Mouse (Mus musculus) heart, adult 18-20 months (tissue): ENCODE data around the gene Nudt15. TPM values are rescaled to one million over a fixed set of nuclear protein-coding genes. Genes with fewer than 3 reads are reported as not detected.

Experiments
- DNase-seq, 2 experiments: peaks; one replicate each; pipeline ENCODE4 v3.0.0; 2021 to 2022; ENCODE audit warnings: mixed read lengths in 1 of 2
- total RNA-seq, 2 experiments: library from RNA; stranded (reverse); gene quantifications; 2 replicates each; pipeline ENCODE4 v1.2.3; 2021

The Nudt15 gene
- total RNA-seq, 2 experiments from 2014 or later, result 7.9 to 11.6 TPM

- peak; percentile 45 to 59 for DNase-seq
These were observed 40.2 kb downstream of the Nudt15 start for GRCm38 (mm10) chr14:73507702-73508376.

- DNase-seq, result no peak
These were observed 40.8 kb downstream of the Nudt15 start for GRCm38 (mm10) chr14:73507200-73507599.

GRCm38 (mm10) chr14:73506283-73506682 is 41.8 kb downstream of the Nudt15 start:
- DNase-seq, result peak in 1 of 2 experiments; percentile 35

GRCm38 (mm10) chr14:73503237-73503933 is 44.7 kb downstream of the Nudt15 start:
- peak; percentile 45 to 47 for DNase-seq

GRCm38 (mm10) chr14:73502591-73503184 is 45.4 kb downstream of the Nudt15 start:
- DNase-seq, result peak; percentile 61 to 78

- DNase-seq, result no peak
These were observed 46.3 kb downstream of the Nudt15 start for GRCm38 (mm10) chr14:73501721-73502120.

GRCm38 (mm10) chr14:73501283-73501682 is 46.8 kb downstream of the Nudt15 start:
- DNase-seq, result no peak

- peak in 1 of 2 experiments; percentile 56 for DNase-seq
These were observed 52.3 kb downstream of the Nudt15 start for GRCm38 (mm10) chr14:73495753-73496152.

GRCm38 (mm10) chr14:73494122-73494521 is 53.9 kb downstream of the Nudt15 start:
- no peak for DNase-seq

- DNase-seq, result no peak
These were observed 54.7 kb downstream of the Nudt15 start for GRCm38 (mm10) chr14:73493356-73493755.

GRCm38 (mm10) chr14:73486641-73487040 is 61.4 kb downstream of the Nudt15 start:
- DNase-seq, result peak in 1 of 2 experiments; percentile 70

- no peak for DNase-seq
These were observed 63.5 kb downstream of the Nudt15 start for GRCm38 (mm10) chr14:73484366-73485110.

GRCm38 (mm10) chr14:73483516-73484229 is 64.4 kb downstream of the Nudt15 start:
- DNase-seq, result no peak

GRCm38 (mm10) chr14:73479771-73480170 is 68.3 kb downstream of the Nudt15 start:
- DNase-seq, result no peak

- DNase-seq, result no peak
These were observed 69.7 kb downstream of the Nudt15 start for GRCm38 (mm10) chr14:73478321-73478720.

GRCm38 (mm10) chr14:73477077-73477476 is 71.0 kb downstream of the Nudt15 start:
- DNase-seq, result peak in 1 of 2 experiments; percentile 63

- peak; percentile 26 to 63 for DNase-seq
These were observed 71.6 kb downstream of the Nudt15 start for GRCm38 (mm10) chr14:73476361-73476934.

GRCm38 (mm10) chr14:73475506-73475905 is 72.5 kb downstream of the Nudt15 start:
- DNase-seq, result peak; percentile 72 to 90

- peak; percentile 71 to 74 for DNase-seq
These were observed 73.4 kb downstream of the Nudt15 start for GRCm38 (mm10) chr14:73474636-73475093.

- peak; percentile 82 to 84 for DNase-seq
These were observed 74.2 kb downstream of the Nudt15 start for GRCm38 (mm10) chr14:73473670-73474460.
